Mouse (Mus musculus) intestine, embryonic 16.5 days (tissue): ENCODE results near the gene Pin4. TPM values are rescaled to one million over a fixed set of nuclear protein-coding genes. Genes with fewer than 3 reads are reported as not detected.

Source experiments
- ATAC-seq: fragments of 200-750 bp; cut with Nextera tagmentation; 2 replicates; pipeline ENCODE4 v1.8.0; 2017; ENCODE audit warnings: moderate TSS enrichment, moderate library complexity
- H3K27ac ChIP-seq: fragments of 300-500 bp; sonication (generic); 2 replicates; pipeline ENCODE4 v1.5.1; 2014; ENCODE audit warnings: mild to moderate bottlenecking, low read length
- H3K27me3 ChIP-seq: fragments of 300-500 bp; sonication (generic); replicated peaks from 2 replicates; pipeline ENCODE4 v1.6.1; 2014; ENCODE audit warnings: low read length, control low read depth, mixed read lengths; ENCODE audit not compliant: control insufficient read depth, insufficient read depth
- H3K36me3 ChIP-seq: fragments of 300-500 bp; sonication (generic); 2 replicates; pipeline ENCODE4 v1.6.1; 2014; ENCODE audit warnings: low read length, control low read depth; ENCODE audit not compliant: control insufficient read depth, insufficient read depth
- H3K4me1 ChIP-seq: fragments of 300-500 bp; sonication (generic); 2 replicates; pipeline ENCODE4 v1.6.1; 2014; ENCODE audit warnings: low read length, control low read depth, mixed read lengths; ENCODE audit not compliant: control insufficient read depth, insufficient read depth
- H3K4me2 ChIP-seq: fragments of 300-500 bp; sonication (generic); 2 replicates; pipeline ENCODE4 v1.6.1; 2014; ENCODE audit warnings: low read depth, low read length, control low read depth
- H3K4me3 ChIP-seq: fragments of 300-500 bp; sonication (generic); 2 replicates; pipeline ENCODE4 v1.5.1; 2014; ENCODE audit warnings: mild to moderate bottlenecking, low read length
- H3K9ac ChIP-seq: fragments of 300-500 bp; sonication (generic); 2 replicates; pipeline ENCODE4 v1.6.1; 2014; ENCODE audit warnings: low read depth, low read length
- H3K9me3 ChIP-seq: fragments of 300-500 bp; sonication (generic); 2 replicates; pipeline ENCODE4 v1.6.1; 2016; ENCODE audit warnings: low read length, control low read depth; ENCODE audit not compliant: control insufficient read depth
- WGBS: fragments of 180-500 bp; shearing (Covaris S2); extraction: QIAGEN DNeasy Blood & Tissue Kit; methylation state at CpG from one replicate; pipeline ENCODE4 v1.1.7; 2014; 5-methylcytosine and 5-hydroxymethylcytosine counted together
- polyA plus RNA-seq: library from polyadenylated mRNA; unstranded; fragments of >200 nt; fragmentation: Nextera tagmentation; extraction: Ambion mirVana; gene quantifications from 2 replicates; pipeline ENCODE4 v1.2.1, GENCODE M21; 2015

The Pin4 gene
- polyA plus RNA-seq, 1 experiment from 2014 or later = 44.1 TPM

- H3K36me3 ChIP-seq = no peaks in the 10 kb centered on the region
- ATAC-seq = 0 out of 2 replicates have a peak, but pooled peaks have one; percentile 7
- 59% methylated on average over 2 of the region's 2 CpGs for WGBS
- no peak overlapping the region for H3K4me2 ChIP-seq
- H3K27ac ChIP-seq = no peak overlapping the region
- H3K4me3 ChIP-seq = no peak overlapping the region
- H3K9me3 ChIP-seq = no peaks in the 10 kb centered on the region
- H3K9ac ChIP-seq = no peak overlapping the region
- H3K4me1 ChIP-seq = no peaks in the 10 kb centered on the region
- no peaks in the 10 kb centered on the region; the same call in 1 of the 2 replicates for H3K27me3 ChIP-seq
These were observed 2.1 kb downstream of the Pin4 start for GRCm38 (mm10) chrX:102121321-102121720.

GRCm38 (mm10) chrX:102141157-102141556 is 21.9 kb downstream of the Pin4 start:
- Histone ChIP-seq H3K9ac (no peak overlapping the region), H3K4me3 (no peak overlapping the region), H3K27ac (no peak overlapping the region), H3K4me2 (no peak overlapping the region), H3K9me3 (no peaks in the 10 kb centered on the region), H3K4me1 (no peaks in the 10 kb centered on the region), H3K27me3 (no peaks in the 10 kb centered on the region), H3K36me3 (no peaks in the 10 kb centered on the region)
- 54% methylated on average over 1 of the region's 1 CpGs for WGBS
- ATAC-seq = no peak

- Histone ChIP-seq H3K27me3 (no peaks in the 10 kb centered on the region), H3K27ac (peak within 1 kb of the TSS; percentile 84), H3K4me2 (peak within 1 kb of the TSS; percentile 47), H3K36me3 (no peaks in the 10 kb centered on the region), H3K4me3 (peak within 1 kb of the TSS; percentile 58), H3K9ac (peak within 1 kb of the TSS; percentile 71), H3K4me1 (no peaks in the 10 kb centered on the region), H3K9me3 (no peaks in the 10 kb centered on the region)
- 15% methylated on average over 41 of the region's 42 CpGs for WGBS
- peak; percentile 99 for ATAC-seq
These were observed 37.6 kb downstream of the Pin4 start, which contains the start of gene Ercc6l for GRCm38 (mm10) chrX:102156618-102157422. Gene Ercc6l (minus strand): TSS chrX:102157091.

GRCm38 (mm10) chrX:102157423-102157791 is 38.2 kb downstream of the Pin4 start:
- ATAC-seq = peak; percentile 49; the same call in 1 of the 2 replicates
- WGBS = 42% methylated on average over 5 of the region's 5 CpGs
- no peaks in the 10 kb centered on the region for H3K9me3 ChIP-seq
- H3K4me3 ChIP-seq = peak overlapping the region; percentile 44
- no peaks in the 10 kb centered on the region for H3K4me1 ChIP-seq
- H3K27me3 ChIP-seq = no peaks in the 10 kb centered on the region
- no peaks in the 10 kb centered on the region for H3K36me3 ChIP-seq
- peak overlapping the region; percentile 39 for H3K4me2 ChIP-seq
- H3K27ac ChIP-seq = peak overlapping the region; percentile 84
- H3K9ac ChIP-seq = peak overlapping the region; percentile 58

DNA sequence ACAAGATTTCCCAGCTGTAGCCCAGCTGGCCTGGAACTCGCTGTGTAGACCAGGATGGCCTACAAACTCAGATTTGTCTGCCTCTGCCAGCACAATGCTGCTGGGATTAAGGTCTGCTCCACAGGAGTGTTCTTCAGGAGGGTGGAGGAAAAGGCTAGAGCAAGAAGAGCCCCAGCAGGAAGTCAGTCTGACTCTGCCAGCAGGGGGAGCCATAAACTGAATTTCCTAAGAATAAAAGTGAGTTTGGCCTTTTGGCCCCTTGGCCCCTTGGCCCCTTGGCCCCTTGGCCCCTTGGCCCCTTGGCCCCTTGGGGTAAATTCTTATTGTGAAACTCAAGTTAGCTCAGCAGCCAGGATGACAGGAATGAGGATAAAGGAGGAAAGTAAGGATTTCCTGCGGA is 40.5 kb downstream of the Pin4 start:
- H3K4me3 ChIP-seq = no peak overlapping the region
- H3K9me3 ChIP-seq = no peaks in the 10 kb centered on the region
- H3K4me1 ChIP-seq = no peaks in the 10 kb centered on the region
- no peak for ATAC-seq
- no peak overlapping the region for H3K27ac ChIP-seq
- H3K4me2 ChIP-seq = no peak overlapping the region
- 53% methylated on average over 2 of the region's 2 CpGs for WGBS
- H3K27me3 ChIP-seq = no peaks in the 10 kb centered on the region
- no peak overlapping the region for H3K9ac ChIP-seq
- H3K36me3 ChIP-seq = no peaks in the 10 kb centered on the region

- Histone ChIP-seq H3K4me3 (no peak overlapping the region), H3K9me3 (no peaks in the 10 kb centered on the region), H3K27me3 (no peaks in the 10 kb centered on the region), H3K4me1 (no peaks in the 10 kb centered on the region), H3K27ac (no peak overlapping the region), H3K9ac (no peak overlapping the region), H3K36me3 (no peaks in the 10 kb centered on the region), H3K4me2 (no peak overlapping the region)
- ATAC-seq = no peak
- WGBS = 78% methylated on average over 2 of the region's 2 CpGs
These were observed 41.3 kb downstream of the Pin4 start for GRCm38 (mm10) chrX:102160528-102160927.

- WGBS = 39% methylated on average over 2 of the region's 2 CpGs
- no peak for ATAC-seq
These were observed 43.8 kb downstream of the Pin4 start for GRCm38 (mm10) chrX:102163096-102163495.

GRCm38 (mm10) chrX:102163529-102163928 is 44.3 kb downstream of the Pin4 start:
- Histone ChIP-seq H3K4me1 (no peaks in the 10 kb centered on the region), H3K36me3 (no peaks in the 10 kb centered on the region), H3K9ac (no peak overlapping the region), H3K4me3 (no peak overlapping the region), H3K4me2 (no peak overlapping the region), H3K9me3 (no peaks in the 10 kb centered on the region), H3K27me3 (no peaks in the 10 kb centered on the region), H3K27ac (no peak overlapping the region)
- WGBS = 78% methylated on average over 4 of the region's 4 CpGs
- no peak for ATAC-seq

More at GRCm38 (mm10) chrX:102163096-102163495, 43.8 kb downstream of the Pin4 start:
- no peaks in the 10 kb centered on the region for H3K27me3 ChIP-seq
- H3K4me1 ChIP-seq = no peaks in the 10 kb centered on the region
- H3K27ac ChIP-seq = no peak overlapping the region
- H3K9ac ChIP-seq = no peak overlapping the region
- no peaks in the 10 kb centered on the region for H3K9me3 ChIP-seq
- no peak overlapping the region for H3K4me3 ChIP-seq
- H3K4me2 ChIP-seq = no peak overlapping the region
- no peaks in the 10 kb centered on the region for H3K36me3 ChIP-seq

DNA sequence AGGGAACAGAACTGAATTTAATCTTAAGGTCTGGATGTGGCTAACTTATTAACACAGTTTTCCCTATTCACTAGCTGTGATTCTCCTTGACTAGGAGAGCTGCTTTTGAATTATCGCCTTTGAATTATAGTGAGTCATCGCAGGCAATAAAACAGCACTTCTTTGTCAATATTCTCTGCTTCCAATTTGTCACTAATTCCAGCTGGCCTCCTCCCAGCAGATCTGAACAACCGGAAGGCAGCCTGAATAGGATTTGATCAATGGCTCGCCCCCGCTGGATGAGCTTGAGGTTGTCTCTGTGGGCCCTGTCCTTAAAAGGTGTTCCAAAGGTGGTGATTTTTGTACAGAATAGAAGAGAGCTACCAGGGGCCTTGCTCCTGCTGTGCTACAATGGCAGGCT is 47.3 kb downstream of the Pin4 start:
- H3K27me3 ChIP-seq = no peaks in the 10 kb centered on the region
- no peaks in the 10 kb centered on the region for H3K36me3 ChIP-seq
- no peak overlapping the region for H3K4me3 ChIP-seq
- 36% methylated on average over 5 of the region's 5 CpGs for WGBS
- no peak overlapping the region for H3K9ac ChIP-seq
- H3K9me3 ChIP-seq = no peaks in the 10 kb centered on the region
- no peak for ATAC-seq
- no peaks in the 10 kb centered on the region for H3K4me1 ChIP-seq
- H3K27ac ChIP-seq = no peak overlapping the region
- H3K4me2 ChIP-seq = no peak overlapping the region
